Mouse (Mus musculus) stomach, embryonic 14.5 days (tissue): Measurements from ENCODE around the gene Bicdl2. TPM values are rescaled to one million over a fixed set of nuclear protein-coding genes. Genes with fewer than 3 reads are reported as not detected.
A peak's percentile ranks its signal among the peaks of the same experiment; 100 is the strongest.

Source experiments
- ATAC-seq: fragments of 200-750 bp; cut with Nextera tagmentation; 2 replicates; pipeline ENCODE4 v1.8.0; 2017; ENCODE audit warnings: low read depth, moderate TSS enrichment; ENCODE audit not compliant: insufficient number of reproducible peaks, insufficient read depth, low FRiP score
- H3K27ac ChIP-seq: fragments of 300-500 bp; sonication (generic); 2 replicates; pipeline ENCODE4 v1.5.1; 2014; ENCODE audit warnings: mild to moderate bottlenecking, low read length, moderate library complexity, mixed read lengths
- H3K27me3 ChIP-seq: fragments of 300-500 bp; sonication (generic); 2 replicates; pipeline ENCODE4 v1.6.1; 2014; ENCODE audit warnings: low read length, control low read depth, mixed read lengths; ENCODE audit not compliant: control insufficient read depth, insufficient read depth
- H3K36me3 ChIP-seq: fragments of 300-500 bp; sonication (generic); 2 replicates; pipeline ENCODE4 v1.6.1; 2014; ENCODE audit warnings: mild to moderate bottlenecking, control low read depth, low read length, moderate library complexity, mixed read lengths; ENCODE audit not compliant: control insufficient read depth, insufficient read depth
- H3K4me1 ChIP-seq: fragments of 300-500 bp; sonication (generic); 2 replicates; pipeline ENCODE4 v1.6.1; 2014; ENCODE audit warnings: low read length, control low read depth, mixed read lengths; ENCODE audit not compliant: control insufficient read depth, insufficient read depth
- H3K4me2 ChIP-seq: fragments of 300-500 bp; sonication (generic); replicated peaks from 2 replicates; pipeline ENCODE4 v1.6.1; 2014; ENCODE audit warnings: low read depth, low read length, control low read depth
- H3K4me3 ChIP-seq: fragments of 300-500 bp; sonication (generic); 2 replicates; pipeline ENCODE4 v1.5.1; 2014; ENCODE audit warnings: low read depth, low read length, control low read depth
- H3K9ac ChIP-seq: fragments of 300-500 bp; sonication (generic); replicated peaks from 2 replicates; pipeline ENCODE4 v1.6.1; 2014; ENCODE audit warnings: low read depth, mild to moderate bottlenecking, control low read depth, low read length, moderate library complexity, mixed read lengths
- H3K9me3 ChIP-seq: fragments of 300-500 bp; sonication (generic); 2 replicates; pipeline ENCODE4 v1.6.1; 2016; ENCODE audit warnings: low read depth, low read length, control low read depth; ENCODE audit not compliant: control insufficient read depth
- WGBS: fragments of 180-500 bp; shearing (Covaris S2); extraction: QIAGEN DNeasy Blood & Tissue Kit; methylation state at CpG from one replicate; pipeline ENCODE4 v1.1.7; 2014; 5-methylcytosine and 5-hydroxymethylcytosine counted together
- polyA plus RNA-seq: library from polyadenylated mRNA; unstranded; fragments of >200 nt; fragmentation: Nextera tagmentation; extraction: Ambion mirVana; gene quantifications from 2 replicates; pipeline ENCODE4 v1.2.1, GENCODE M21; 2014

The Bicdl2 gene
- polyA plus RNA-seq, 1 experiment from 2014 or later: 2.4 TPM

DNA sequence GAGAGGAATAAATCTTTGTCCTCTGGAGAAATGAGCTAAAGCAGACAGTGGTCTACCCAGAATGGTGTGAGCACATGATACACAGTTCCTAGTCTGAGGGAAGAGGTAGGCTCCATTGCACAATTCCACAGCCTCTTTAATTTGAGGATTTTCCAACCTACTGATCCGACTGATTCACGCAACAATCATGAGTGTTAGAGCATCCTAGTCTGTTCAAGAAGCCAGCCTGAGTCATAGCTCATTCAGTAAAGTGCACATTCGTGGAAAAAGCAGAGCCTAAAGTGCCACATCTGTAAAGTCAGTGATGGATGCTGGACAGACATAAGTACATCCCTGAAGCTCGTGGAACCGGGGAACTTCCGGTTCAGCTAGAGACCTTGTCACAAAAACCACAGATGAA, 8.9 kb upstream of the Bicdl2 start:
- H3K4me3 ChIP-seq: no peak overlapping the region
- no peaks in the 10 kb centered on the region for H3K9me3 ChIP-seq
- H3K4me2 ChIP-seq: no peak overlapping the region
- ATAC-seq: no peak
- H3K36me3 ChIP-seq: no peaks in the 10 kb centered on the region
- 72% methylated on average over 6 of the region's 6 CpGs for WGBS
- no peak overlapping the region for H3K9ac ChIP-seq
- no peaks in the 10 kb centered on the region for H3K4me1 ChIP-seq
- no peak overlapping the region for H3K27ac ChIP-seq
- H3K27me3 ChIP-seq: no peaks in the 10 kb centered on the region

GRCm38 (mm10) chr17:23653324-23653723, 7.0 kb upstream of the Bicdl2 start:
- WGBS: 85% methylated on average over 1 of the region's 2 CpGs

DNA sequence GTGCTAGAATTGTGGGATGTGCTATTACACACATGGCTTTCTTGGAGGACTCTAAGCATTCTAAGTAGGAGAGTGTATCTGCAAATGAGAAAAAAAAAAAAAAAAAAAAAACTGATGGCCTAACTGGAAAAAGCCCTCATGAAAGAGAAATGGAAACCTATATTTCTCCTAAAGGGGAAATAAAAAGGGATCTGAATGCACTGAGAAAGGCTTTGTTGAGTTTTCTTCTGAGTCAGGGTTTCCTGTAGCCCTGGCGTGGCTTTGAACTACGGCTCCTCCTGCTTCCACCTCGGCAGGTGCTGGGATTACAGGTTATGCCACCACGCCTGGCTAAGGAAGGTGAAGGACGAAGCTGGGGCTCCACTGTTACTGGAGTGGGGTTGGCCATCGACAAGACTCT, 6.3 kb upstream of the Bicdl2 start:
- ATAC-seq: no peak
- H3K4me2 ChIP-seq: no peak overlapping the region

More at GRCm38 (mm10) chr17:23653324-23653723, 7.0 kb upstream of the Bicdl2 start:
- Histone ChIP-seq H3K4me2 (no peak overlapping the region), H3K27me3 (no peaks in the 10 kb centered on the region), H3K36me3 (no peaks in the 10 kb centered on the region), H3K4me3 (no peak overlapping the region), H3K4me1 (no peaks in the 10 kb centered on the region), H3K27ac (no peak overlapping the region), H3K9ac (no peak overlapping the region), H3K9me3 (no peaks in the 10 kb centered on the region)
- no peak for ATAC-seq

DNA sequence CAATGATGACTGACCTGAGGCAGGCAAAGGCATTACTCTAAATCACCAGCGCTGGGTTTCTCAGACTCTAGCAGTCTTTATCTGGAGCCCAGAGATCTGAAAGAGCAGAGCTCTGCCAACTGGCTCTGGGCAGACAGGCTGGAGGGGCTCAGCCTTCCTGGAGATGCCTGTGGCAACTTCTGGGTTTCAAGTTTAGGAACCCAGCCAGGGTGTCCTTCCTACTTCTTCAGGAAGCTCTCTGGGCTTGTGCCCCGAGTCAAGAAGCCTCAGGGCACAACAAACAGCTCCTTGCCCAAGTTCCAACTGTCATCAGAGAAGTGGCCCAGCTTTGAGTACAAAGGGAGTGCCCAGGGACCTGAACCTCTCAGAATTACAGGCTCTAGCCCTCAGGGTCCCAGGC, 5.9 kb upstream of the Bicdl2 start:
- 59% methylated on average over 2 of the region's 2 CpGs for WGBS
- ATAC-seq: no peak
- no peak overlapping the region for H3K4me2 ChIP-seq

More for the DNA sequence above, 6.3 kb upstream of the Bicdl2 start:
- Histone ChIP-seq H3K9ac (no peak overlapping the region), H3K27ac (no peak overlapping the region), H3K36me3 (no peaks in the 10 kb centered on the region), H3K27me3 (no peaks in the 10 kb centered on the region), H3K4me3 (no peak overlapping the region), H3K9me3 (no peaks in the 10 kb centered on the region), H3K4me1 (no peaks in the 10 kb centered on the region)
- 48% methylated on average over 6 of the region's 6 CpGs for WGBS

GRCm38 (mm10) chr17:23658450-23658849, 1.9 kb upstream of the Bicdl2 start:
- Histone ChIP-seq H3K9me3 (no peaks in the 10 kb centered on the region), H3K27me3 (peaks cover 18% of the 10 kb centered on the region), H3K9ac (no peak overlapping the region), H3K27ac (no peak overlapping the region), H3K36me3 (no peaks in the 10 kb centered on the region), H3K4me3 (no peak overlapping the region), H3K4me1 (no peaks in the 10 kb centered on the region), H3K4me2 (no peak overlapping the region)
- 92% methylated on average over 3 of the region's 3 CpGs for WGBS
- ATAC-seq: no peak

More for the DNA sequence above, 5.9 kb upstream of the Bicdl2 start:
- Histone ChIP-seq H3K9ac (no peak overlapping the region), H3K27me3 (0 out of 2 replicates have a peak, but pooled peaks cover under 1% of the 10 kb centered on the region), H3K27ac (no peak overlapping the region), H3K36me3 (no peaks in the 10 kb centered on the region), H3K4me3 (no peak overlapping the region), H3K9me3 (no peaks in the 10 kb centered on the region), H3K4me1 (no peaks in the 10 kb centered on the region)

DNA sequence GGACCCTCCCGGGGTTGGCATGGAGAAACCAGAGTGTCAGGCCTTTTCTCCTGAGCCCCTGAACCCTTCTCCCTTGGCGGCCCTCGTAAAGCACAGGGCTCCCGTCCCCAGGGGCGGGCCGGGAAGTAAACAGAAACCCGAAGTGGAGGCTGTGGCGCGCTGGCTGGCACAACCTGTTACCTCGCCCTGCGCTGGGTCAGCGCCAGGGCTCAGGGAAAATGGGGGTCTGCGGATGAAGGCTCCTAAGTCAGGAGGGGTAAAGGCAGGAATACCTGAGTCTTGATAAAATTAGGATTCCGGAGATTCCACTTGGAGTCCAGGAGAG, 532 bp downstream of the Bicdl2 start:
- no peaks in the 10 kb centered on the region for H3K36me3 ChIP-seq
- H3K4me2 ChIP-seq: peak overlapping the region; percentile 52
- H3K27ac ChIP-seq: no peak overlapping the region
- peak; percentile 39; the same call in 1 of the 2 replicates for ATAC-seq
- 2% methylated on average over 14 of the region's 14 CpGs for WGBS
- no peaks in the 10 kb centered on the region for H3K9me3 ChIP-seq
- H3K9ac ChIP-seq: no peak overlapping the region
- H3K27me3 ChIP-seq: peaks cover 18% of the 10 kb centered on the region
- no peaks in the 10 kb centered on the region for H3K4me1 ChIP-seq
- peak overlapping the region; percentile 26 for H3K4me3 ChIP-seq

DNA sequence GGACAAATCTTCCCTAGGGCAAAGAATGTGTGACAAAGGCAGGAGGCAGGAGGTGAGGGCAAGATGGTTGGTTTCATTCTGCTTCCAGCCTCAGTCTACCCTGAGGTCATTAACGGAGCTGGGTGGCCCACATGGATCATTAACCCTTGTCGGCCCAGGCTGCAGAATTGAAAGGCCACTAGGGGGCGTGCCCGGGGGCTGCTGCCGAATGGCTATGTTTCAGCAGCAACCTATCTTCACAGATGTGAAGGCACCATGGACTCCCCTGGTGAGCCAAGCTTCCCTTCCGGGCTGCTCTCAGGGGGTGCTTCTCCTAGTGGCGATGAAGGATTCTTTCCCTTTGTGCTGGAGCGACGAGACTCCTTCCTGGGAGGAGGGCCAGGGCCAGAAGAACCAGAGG, 1.2 kb downstream of the Bicdl2 start:
- H3K9me3 ChIP-seq: no peaks in the 10 kb centered on the region
- no peak overlapping the region for H3K27ac ChIP-seq
- ATAC-seq: no peak
- peaks cover 18% of the 10 kb centered on the region for H3K27me3 ChIP-seq
- H3K9ac ChIP-seq: no peak overlapping the region
- H3K4me3 ChIP-seq: no peak overlapping the region
- WGBS: 5% methylated on average over 9 of the region's 9 CpGs
- H3K36me3 ChIP-seq: peaks cover 1% of the 10 kb centered on the region
- H3K4me1 ChIP-seq: no peaks in the 10 kb centered on the region
- peak overlapping the region; percentile 52; the same call in 1 of the 2 replicates for H3K4me2 ChIP-seq

DNA sequence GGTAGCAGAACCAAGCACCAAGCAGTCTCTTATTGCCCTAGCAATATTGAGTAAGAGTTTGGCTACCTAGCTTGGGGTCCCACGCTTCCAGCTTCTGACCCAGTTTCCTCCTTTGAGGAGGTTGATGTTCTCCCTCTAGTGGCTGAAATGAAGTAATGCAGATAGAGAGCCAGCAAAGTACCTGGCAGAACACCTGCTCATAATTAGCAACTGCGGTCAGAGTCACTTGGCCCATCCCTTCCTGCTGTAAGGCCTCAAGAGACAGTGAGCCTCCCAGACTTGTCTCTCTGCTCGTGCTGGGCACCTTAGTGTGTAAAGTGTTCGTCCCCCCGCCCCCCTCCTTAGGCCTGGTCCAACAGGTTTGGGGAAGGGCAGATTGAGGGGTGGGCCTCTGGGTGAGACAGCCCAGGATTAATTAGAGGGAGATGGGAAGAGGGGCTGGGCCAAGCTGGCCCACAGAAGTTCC, 4.3 kb downstream of the Bicdl2 start:
- Histone ChIP-seq H3K27me3 (peaks cover 16% of the 10 kb centered on the region), H3K9me3 (no peaks in the 10 kb centered on the region), H3K4me1 (no peaks in the 10 kb centered on the region), H3K36me3 (peaks cover 22% of the 10 kb centered on the region), H3K9ac (no peak overlapping the region), H3K27ac (no peak overlapping the region), H3K4me2 (no peak overlapping the region), H3K4me3 (no peak overlapping the region)
- no peak for ATAC-seq
- WGBS: 10% methylated on average over 5 of the region's 5 CpGs

DNA sequence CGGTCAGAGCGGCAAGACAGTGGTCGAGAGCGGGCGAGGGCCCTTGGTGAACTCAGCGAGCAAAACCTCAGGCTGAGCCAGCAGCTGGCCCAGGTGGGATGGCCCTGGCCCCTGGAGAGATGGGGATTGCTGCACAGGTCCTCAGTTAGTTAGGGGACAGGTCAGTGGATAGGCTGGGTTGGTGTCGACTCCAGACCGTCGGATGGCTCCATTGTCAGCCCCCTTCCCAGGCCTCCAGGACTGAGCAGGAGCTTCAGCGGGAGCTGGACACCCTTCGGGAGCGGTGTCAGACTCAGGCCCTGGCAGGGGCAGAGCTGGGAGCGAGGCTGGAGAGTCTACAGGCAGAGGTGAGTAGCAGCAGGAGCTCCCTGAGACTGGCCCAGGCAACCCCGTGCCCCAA, 5.2 kb downstream of the Bicdl2 start:
- Histone ChIP-seq H3K27me3 (peaks cover 9% of the 10 kb centered on the region), H3K27ac (no peak overlapping the region), H3K36me3 (peaks cover 29% of the 10 kb centered on the region), H3K4me3 (no peak overlapping the region), H3K4me1 (no peaks in the 10 kb centered on the region), H3K9me3 (no peaks in the 10 kb centered on the region), H3K4me2 (no peak overlapping the region), H3K9ac (no peak overlapping the region)
- WGBS: 84% methylated on average over 14 of the region's 14 CpGs
- ATAC-seq: no peak
